Mouse (Mus musculus) embryonic facial prominence, embryonic 12.5 days (tissue): ENCODE measurements around the gene Apobec3. TPM values are rescaled to one million over a fixed set of nuclear protein-coding genes. Genes with fewer than 3 reads are reported as not detected.
A peak's percentile ranks its signal among the peaks of the same experiment; 100 is the strongest.

Experiments used
- ATAC-seq: fragments of 200-750 bp; cut with Nextera tagmentation; 2 replicates; pipeline ENCODE4 v1.8.0; 2017; ENCODE audit not compliant: insufficient number of reproducible peaks, insufficient read depth, low FRiP score, low TSS enrichment
- H3K27ac ChIP-seq: fragments of 300-500 bp; sonication (generic); 2 replicates; pipeline ENCODE4 v1.5.1; 2016; ENCODE audit warnings: mild to moderate bottlenecking
- H3K27me3 ChIP-seq: fragments of 300-500 bp; sonication (generic); 2 replicates; pipeline ENCODE4 v1.6.1; 2016; ENCODE audit warnings: mild to moderate bottlenecking, moderate library complexity
- H3K36me3 ChIP-seq: fragments of 300-500 bp; sonication (generic); 2 replicates; pipeline ENCODE4 v1.6.1; 2016; ENCODE audit warnings: mild to moderate bottlenecking
- H3K4me1 ChIP-seq: fragments of 300-500 bp; sonication (generic); 2 replicates; pipeline ENCODE4 v1.6.1; 2016
- H3K4me2 ChIP-seq: fragments of 300-500 bp; sonication (generic); replicated peaks from 2 replicates; pipeline ENCODE4 v1.6.1; 2016; ENCODE audit warnings: mild to moderate bottlenecking, moderate library complexity
- H3K4me3 ChIP-seq: fragments of 300-500 bp; sonication (generic); 2 replicates; pipeline ENCODE4 v1.5.1; 2016; ENCODE audit warnings: mild to moderate bottlenecking
- H3K9ac ChIP-seq: fragments of 300-500 bp; sonication (generic); 2 replicates; pipeline ENCODE4 v1.6.1; 2016; ENCODE audit warnings: mild to moderate bottlenecking, moderate library complexity
- H3K9me3 ChIP-seq: fragments of 300-500 bp; sonication (generic); 2 replicates; pipeline ENCODE4 v1.6.1; 2016; ENCODE audit warnings: mild to moderate bottlenecking, moderate library complexity
- WGBS: fragments of 180-500 bp; shearing (Covaris S2); methylation state at CpG from one replicate; pipeline ENCODE4 v1.1.7; 2016; 5-methylcytosine and 5-hydroxymethylcytosine counted together
- polyA plus RNA-seq: library from polyadenylated mRNA; unstranded; fragments of >200 nt; fragmentation: Nextera tagmentation; extraction: Ambion mirVana; gene quantifications from 2 replicates; pipeline ENCODE4 v1.2.1, GENCODE M21; 2016

Apobec3 gene
- 8.4 and 10.0 TPM in 2 replicates for polyA plus RNA-seq

DNA sequence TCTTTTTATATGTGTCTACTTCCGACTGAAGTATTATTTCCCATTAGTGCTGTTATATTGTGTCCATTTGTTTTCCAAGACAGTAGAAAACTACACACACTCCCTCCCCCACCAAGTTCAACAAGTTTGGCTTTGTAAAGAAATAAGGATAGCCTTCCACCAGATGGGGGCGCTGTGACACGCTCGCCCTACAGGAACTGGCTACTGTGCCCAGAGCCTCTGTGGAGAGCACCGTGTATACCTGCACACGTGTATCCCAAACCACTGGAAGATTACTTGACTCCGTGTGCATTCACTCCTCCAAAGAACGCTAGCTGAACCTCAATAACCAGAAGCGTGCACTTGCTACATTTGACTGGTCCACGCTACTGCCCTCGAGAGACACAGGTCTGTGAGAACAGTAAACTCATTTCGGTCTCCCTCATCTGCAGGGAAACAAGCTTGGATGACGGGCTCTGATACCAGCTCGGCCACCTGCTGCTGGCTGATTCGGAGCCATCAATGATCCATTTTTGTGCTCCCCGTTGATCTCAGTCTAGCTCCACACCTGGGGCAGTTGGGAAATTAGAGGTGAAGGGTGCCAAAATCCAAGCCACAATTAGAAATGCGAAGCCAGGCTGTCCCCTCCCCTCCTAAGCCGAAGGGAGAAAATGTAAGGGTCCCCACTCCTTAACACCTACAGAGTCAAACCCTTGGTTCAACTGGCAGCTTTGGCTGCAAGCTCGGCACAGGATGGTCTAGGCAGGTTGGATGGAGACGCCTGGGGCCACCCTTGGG, at the start of gene Apobec3:
Gene Apobec3 (plus strand): TSS at position 224 of the 777 bp plus-strand sequence.
- no peak within 1 kb of the TSS for H3K27ac ChIP-seq
- peaks cover 10% of the 10 kb centered on the region for H3K4me1 ChIP-seq
- no peaks in the 10 kb centered on the region for H3K36me3 ChIP-seq
- H3K9me3 ChIP-seq, result no peaks in the 10 kb centered on the region
- 2% methylated on average over 20 of the region's 20 CpGs for WGBS
- peak within 1 kb of the TSS; percentile 53 for H3K4me2 ChIP-seq
- H3K9ac ChIP-seq, result peak within 1 kb of the TSS; percentile 51
- ATAC-seq, result no peak
- peak within 1 kb of the TSS; percentile 38 for H3K4me3 ChIP-seq
- H3K27me3 ChIP-seq, result peaks cover 18% of the 10 kb centered on the region

DNA sequence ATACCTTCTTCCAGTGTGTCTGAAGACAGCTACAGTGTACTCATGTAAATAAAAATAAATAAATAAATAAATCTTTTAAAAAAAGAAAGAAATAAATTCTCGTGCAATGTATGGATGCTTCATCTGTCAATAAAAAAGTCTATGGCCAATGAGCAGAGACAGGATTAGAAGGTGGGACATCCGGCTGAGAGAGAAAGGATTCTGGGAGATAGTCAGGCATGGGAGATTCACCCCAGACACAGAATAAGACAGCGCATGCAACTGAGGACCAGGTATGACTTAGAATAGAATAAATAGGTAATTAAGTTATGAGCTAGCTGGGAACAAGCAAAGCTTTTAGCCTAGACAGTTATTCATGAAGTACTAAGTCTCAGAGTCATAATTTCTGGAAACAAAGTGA, 48.5 kb upstream of the Apobec3 start:
- Histone ChIP-seq H3K27me3 (no peaks in the 10 kb centered on the region), H3K4me1 (peaks cover 12% of the 10 kb centered on the region), H3K9me3 (no peaks in the 10 kb centered on the region), H3K27ac (no peak overlapping the region), H3K36me3 (no peaks in the 10 kb centered on the region), H3K4me3 (no peak overlapping the region), H3K4me2 (no peak overlapping the region), H3K9ac (no peak overlapping the region)
- ATAC-seq, result no peak
- WGBS, result 81% methylated on average over 3 of the region's 3 CpGs

DNA sequence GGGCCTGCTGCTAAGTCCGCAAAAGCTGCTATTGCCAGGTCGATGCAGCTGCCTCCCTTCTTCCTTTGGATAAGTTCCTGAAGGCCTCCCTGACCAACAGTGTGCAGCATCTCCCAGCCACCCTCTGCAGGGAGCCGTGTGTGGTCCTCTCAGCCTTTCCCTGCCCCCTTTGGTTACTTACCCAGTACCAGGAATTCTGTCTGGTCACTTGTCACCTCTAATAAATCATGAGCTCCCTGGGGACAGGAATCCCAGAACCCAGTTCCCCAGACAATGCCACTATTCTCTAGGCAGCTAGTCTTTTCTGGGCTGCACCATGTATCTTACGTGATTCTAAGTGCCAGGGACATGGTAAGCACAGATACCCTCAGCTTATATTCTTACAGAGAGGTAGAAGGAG, 45.5 kb upstream of the Apobec3 start:
- Histone ChIP-seq H3K4me2 (no peak overlapping the region), H3K36me3 (no peaks in the 10 kb centered on the region), H3K4me3 (no peak overlapping the region), H3K4me1 (peaks cover 14% of the 10 kb centered on the region), H3K9ac (no peak overlapping the region), H3K9me3 (no peaks in the 10 kb centered on the region), H3K27ac (no peak overlapping the region), H3K27me3 (no peaks in the 10 kb centered on the region)
- no peak for ATAC-seq
- 66% methylated on average over 4 of the region's 4 CpGs for WGBS

DNA sequence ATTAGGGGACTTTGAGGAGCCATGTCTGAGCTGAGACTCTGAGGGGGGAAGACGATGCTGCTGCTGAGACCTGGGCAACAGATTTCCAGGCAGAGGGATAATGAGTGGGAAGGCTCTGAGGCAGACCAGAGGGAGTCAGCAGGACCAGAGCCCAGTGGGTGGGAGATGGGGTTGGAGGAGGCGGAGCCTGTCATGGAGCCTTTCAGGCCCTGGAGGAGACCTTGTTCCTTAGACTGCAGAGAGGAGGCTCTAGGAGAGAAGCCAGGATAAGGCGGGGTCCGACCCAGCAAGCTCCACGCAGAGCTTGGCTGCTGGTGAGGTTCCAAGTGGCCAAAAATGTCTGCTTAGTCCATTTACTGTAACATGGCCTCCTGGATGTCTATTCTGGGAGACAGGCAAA, 44.4 kb upstream of the Apobec3 start:
- Histone ChIP-seq H3K36me3 (no peaks in the 10 kb centered on the region), H3K9me3 (no peaks in the 10 kb centered on the region), H3K27ac (no peak overlapping the region), H3K4me1 (peaks cover 14% of the 10 kb centered on the region), H3K4me2 (no peak overlapping the region), H3K9ac (no peak overlapping the region), H3K4me3 (no peak overlapping the region), H3K27me3 (no peaks in the 10 kb centered on the region)
- WGBS, result 19% methylated on average over 5 of the region's 5 CpGs
- no peak for ATAC-seq

DNA sequence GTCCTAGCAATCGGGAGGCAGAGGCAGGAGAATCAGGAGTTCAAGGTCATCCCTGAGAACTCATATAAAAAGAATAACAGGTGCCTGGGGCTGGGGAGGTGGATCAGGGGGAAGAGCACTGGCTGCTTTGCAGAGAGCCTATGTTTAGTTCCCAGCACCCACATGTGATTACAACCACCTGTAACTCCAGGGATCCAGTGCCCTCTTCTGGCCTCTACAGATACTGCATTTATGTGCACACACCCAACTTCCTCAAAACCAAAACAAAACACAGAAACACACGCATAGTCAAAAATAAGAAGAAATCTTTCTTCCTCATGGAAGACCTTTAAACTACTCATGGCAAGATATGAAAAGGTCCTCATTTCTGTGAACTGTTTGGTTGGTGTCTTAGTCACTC, 41.3 kb upstream of the Apobec3 start:
- no peaks in the 10 kb centered on the region for H3K36me3 ChIP-seq
- no peak overlapping the region for H3K27ac ChIP-seq
- 90% methylated on average over 2 of the region's 2 CpGs for WGBS
- no peak overlapping the region for H3K9ac ChIP-seq
- no peaks in the 10 kb centered on the region for H3K9me3 ChIP-seq
- H3K4me2 ChIP-seq, result no peak overlapping the region
- no peaks in the 10 kb centered on the region for H3K27me3 ChIP-seq
- peaks cover 14% of the 10 kb centered on the region for H3K4me1 ChIP-seq
- no peak for ATAC-seq
- H3K4me3 ChIP-seq, result no peak overlapping the region

DNA sequence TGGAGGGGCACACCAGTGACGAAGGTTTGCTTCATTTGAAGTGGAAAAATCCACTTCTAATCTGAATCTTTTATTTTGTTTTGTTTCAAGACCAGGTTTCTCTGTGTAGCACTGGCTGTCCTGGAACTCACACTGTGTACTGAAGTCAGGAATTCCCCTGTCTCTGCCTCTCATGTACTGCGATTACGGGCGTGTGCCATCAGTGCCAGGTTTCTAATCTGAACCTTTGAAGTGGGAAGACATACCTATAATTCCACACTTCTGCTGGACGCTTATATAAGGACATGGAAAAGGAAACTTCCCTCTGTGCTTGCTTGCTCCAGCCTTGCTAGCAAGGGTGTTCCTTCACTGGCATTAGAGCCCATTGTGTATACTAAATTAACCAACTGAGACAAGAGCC, 32.5 kb upstream of the Apobec3 start:
- Histone ChIP-seq H3K36me3 (no peaks in the 10 kb centered on the region), H3K27me3 (no peaks in the 10 kb centered on the region), H3K9ac (no peak overlapping the region), H3K4me2 (no peak overlapping the region), H3K4me3 (no peak overlapping the region), H3K4me1 (no peaks in the 10 kb centered on the region), H3K27ac (no peak overlapping the region), H3K9me3 (no peaks in the 10 kb centered on the region)
- no peak for ATAC-seq
- 84% methylated on average over 5 of the region's 5 CpGs for whole genome bisulfite sequencing

- no peaks in the 10 kb centered on the region for H3K27me3 ChIP-seq
- no peaks in the 10 kb centered on the region for H3K36me3 ChIP-seq
- H3K4me2 ChIP-seq, result no peak overlapping the region
- H3K4me1 ChIP-seq, result no peaks in the 10 kb centered on the region
- H3K27ac ChIP-seq, result no peak overlapping the region
- WGBS, result 90% methylated on average over 9 of the region's 9 CpGs
- no peak for ATAC-seq
- no peak overlapping the region for H3K9ac ChIP-seq
- H3K9me3 ChIP-seq, result no peaks in the 10 kb centered on the region
- no peak overlapping the region for H3K4me3 ChIP-seq
These were observed 31.6 kb upstream of the Apobec3 start for GRCm38 (mm10) chr15:79859821-79860220.

GRCm38 (mm10) chr15:79867260-79868002, 24.0 kb upstream of the Apobec3 start:
- ATAC-seq, result no peak
- no peak overlapping the region for H3K4me2 ChIP-seq
- no peaks in the 10 kb centered on the region for H3K27me3 ChIP-seq
- H3K9ac ChIP-seq, result no peak overlapping the region
- 77% methylated on average over 3 of the region's 3 CpGs for WGBS
- H3K4me1 ChIP-seq, result no peaks in the 10 kb centered on the region
- H3K36me3 ChIP-seq, result no peaks in the 10 kb centered on the region
- H3K9me3 ChIP-seq, result 0 out of 2 replicates have a peak, but pooled peaks cover 4% of the 10 kb centered on the region
- H3K27ac ChIP-seq, result no peak overlapping the region
- H3K4me3 ChIP-seq, result no peak overlapping the region

DNA sequence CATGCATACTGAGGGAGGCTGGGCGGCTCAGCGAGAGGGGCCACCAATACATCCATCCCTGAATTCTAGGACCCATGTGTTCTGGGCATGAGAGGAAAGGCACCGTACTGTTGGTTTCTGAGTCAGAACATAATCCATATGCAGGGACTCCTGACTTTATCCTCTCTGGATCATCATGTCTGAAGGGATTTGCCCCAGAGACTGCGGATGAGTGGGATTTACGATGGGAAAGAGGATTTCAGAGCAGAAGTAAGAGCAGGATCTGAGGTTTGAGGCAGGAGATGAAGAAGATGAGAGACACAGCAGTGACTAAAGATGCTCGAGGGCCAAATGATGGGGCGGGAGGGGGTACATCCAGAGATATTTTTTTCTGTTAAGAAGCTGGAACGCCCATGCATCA, 17.9 kb upstream of the Apobec3 start:
- Histone ChIP-seq H3K36me3 (no peaks in the 10 kb centered on the region), H3K9ac (no peak overlapping the region), H3K27me3 (no peaks in the 10 kb centered on the region), H3K4me1 (no peaks in the 10 kb centered on the region), H3K9me3 (0 out of 2 replicates have a peak, but pooled peaks cover 4% of the 10 kb centered on the region), H3K4me2 (no peak overlapping the region), H3K27ac (no peak overlapping the region), H3K4me3 (no peak overlapping the region)
- 89% methylated on average over 8 of the region's 8 CpGs for WGBS
- no peak for ATAC-seq

DNA sequence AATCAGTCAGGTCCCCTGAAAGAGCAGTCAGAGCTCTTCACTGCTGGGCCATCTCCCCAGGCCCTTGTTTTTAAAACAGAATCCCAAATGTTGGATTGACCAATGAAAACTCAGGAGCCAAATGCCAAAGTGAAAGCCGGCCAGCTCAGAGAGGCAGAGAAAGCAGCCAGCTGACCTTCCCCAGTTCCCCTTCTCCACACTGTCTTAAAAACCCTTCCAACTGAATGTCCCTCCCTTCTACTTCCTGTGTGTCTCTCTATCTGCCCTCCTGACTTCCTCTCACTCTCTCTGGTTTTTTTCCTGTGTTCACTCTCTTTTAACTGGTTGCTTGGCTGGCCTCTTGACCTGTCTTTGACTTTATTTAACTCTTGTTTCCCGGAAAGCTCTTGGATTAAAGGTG, 17.5 kb upstream of the Apobec3 start:
- WGBS, result 66% methylated on average over 2 of the region's 2 CpGs
- no peak for ATAC-seq
- H3K9me3 ChIP-seq, result 0 out of 2 replicates have a peak, but pooled peaks cover 4% of the 10 kb centered on the region
- H3K36me3 ChIP-seq, result no peaks in the 10 kb centered on the region
- H3K4me2 ChIP-seq, result no peak overlapping the region
- H3K27me3 ChIP-seq, result no peaks in the 10 kb centered on the region
- H3K9ac ChIP-seq, result no peak overlapping the region
- no peak overlapping the region for H3K27ac ChIP-seq
- H3K4me3 ChIP-seq, result no peak overlapping the region
- H3K4me1 ChIP-seq, result no peaks in the 10 kb centered on the region

- no peaks in the 10 kb centered on the region for H3K27me3 ChIP-seq
- H3K27ac ChIP-seq, result no peak overlapping the region
- H3K9ac ChIP-seq, result no peak overlapping the region
- H3K4me1 ChIP-seq, result no peaks in the 10 kb centered on the region; the same call in 1 of the 2 replicates
- H3K36me3 ChIP-seq, result no peaks in the 10 kb centered on the region
- WGBS, result 90% methylated on average over 18 of the region's 18 CpGs
- H3K4me3 ChIP-seq, result no peak overlapping the region
- no peaks in the 10 kb centered on the region for H3K9me3 ChIP-seq
- no peak for ATAC-seq
- no peak overlapping the region for H3K4me2 ChIP-seq
These were observed 16.0 kb upstream of the Apobec3 start for GRCm38 (mm10) chr15:79875261-79875995.
